Mouse (Mus musculus): Measurements from ENCODE around the gene Upk3a. TPM values are rescaled to one million over a fixed set of nuclear protein-coding genes. Genes with fewer than 3 reads are reported as not detected.

Upk3a gene
- polyA plus RNA-seq, 1 experiment from 2014 or later, result 12.6 TPM

DNA sequence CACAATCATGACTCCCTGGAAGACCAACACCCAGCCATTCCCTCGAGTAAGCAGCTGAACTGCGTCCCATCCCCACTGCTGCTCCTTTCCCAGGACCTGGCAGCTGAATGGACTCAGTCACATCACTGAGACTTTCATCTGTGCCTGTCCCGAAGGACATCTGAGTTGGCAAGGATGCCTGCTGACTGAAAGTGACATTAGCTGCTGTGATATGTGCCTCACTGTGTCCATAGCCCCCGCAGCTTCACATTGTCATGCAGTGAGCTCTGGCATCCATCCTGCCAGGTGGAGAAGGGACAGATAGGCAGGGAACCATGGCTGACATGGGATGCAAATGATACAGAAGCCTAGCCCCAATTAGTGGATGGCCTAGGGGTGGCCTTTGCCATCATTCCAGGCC is 38.2 kb downstream of the Upk3a start:
- WGBS, result 81% methylated on average over 4 of the region's 4 CpGs
- H3K9me3 ChIP-seq (ENCODE audit: control insufficient read depth, low read length), result no peaks in the 10 kb centered on the region
- no peak overlapping the region for H3K4me2 ChIP-seq (replicated peaks; ENCODE audit: low read depth, low read length)
- no peaks in the 10 kb centered on the region for H3K4me1 ChIP-seq (ENCODE audit: control insufficient read depth, insufficient read depth, low read length)
- no peak overlapping the region for H3K27ac ChIP-seq (ENCODE audit: low read depth, low read length)
- peaks cover 27% of the 10 kb centered on the region for H3K36me3 ChIP-seq (ENCODE audit: control insufficient read depth, insufficient read depth, low read length)
- ATAC-seq (ENCODE audit: low FRiP score, low TSS enrichment), result no peak
- no peak overlapping the region for H3K4me3 ChIP-seq (ENCODE audit: low read length)
- no peaks in the 10 kb centered on the region for H3K27me3 ChIP-seq (ENCODE audit: control insufficient read depth, insufficient read depth, low read length)
- H3K9ac ChIP-seq (ENCODE audit: low read depth, low read length), result no peak overlapping the region

- no peak overlapping the region for H3K4me2 ChIP-seq (replicated peaks; ENCODE audit: low read depth, low read length)
- no peak overlapping the region for H3K9ac ChIP-seq (ENCODE audit: low read depth, low read length)
- no peak for ATAC-seq (ENCODE audit: low FRiP score, low TSS enrichment)
- 96% methylated on average over 2 of the region's 2 CpGs for WGBS
- H3K27ac ChIP-seq (ENCODE audit: low read depth, low read length), result no peak overlapping the region
- H3K4me3 ChIP-seq (ENCODE audit: low read length), result no peak overlapping the region
- no peaks in the 10 kb centered on the region for H3K27me3 ChIP-seq (ENCODE audit: control insufficient read depth, insufficient read depth, low read length)
- no peaks in the 10 kb centered on the region for H3K4me1 ChIP-seq (ENCODE audit: control insufficient read depth, insufficient read depth, low read length)
- H3K36me3 ChIP-seq (ENCODE audit: control insufficient read depth, insufficient read depth, low read length), result peaks cover 19% of the 10 kb centered on the region; the same call in 1 of the 2 replicates
- no peaks in the 10 kb centered on the region for H3K9me3 ChIP-seq (ENCODE audit: control insufficient read depth, low read length)
These were observed 46.5 kb downstream of the Upk3a start for GRCm38 (mm10) chr15:85063421-85063820.

DNA sequence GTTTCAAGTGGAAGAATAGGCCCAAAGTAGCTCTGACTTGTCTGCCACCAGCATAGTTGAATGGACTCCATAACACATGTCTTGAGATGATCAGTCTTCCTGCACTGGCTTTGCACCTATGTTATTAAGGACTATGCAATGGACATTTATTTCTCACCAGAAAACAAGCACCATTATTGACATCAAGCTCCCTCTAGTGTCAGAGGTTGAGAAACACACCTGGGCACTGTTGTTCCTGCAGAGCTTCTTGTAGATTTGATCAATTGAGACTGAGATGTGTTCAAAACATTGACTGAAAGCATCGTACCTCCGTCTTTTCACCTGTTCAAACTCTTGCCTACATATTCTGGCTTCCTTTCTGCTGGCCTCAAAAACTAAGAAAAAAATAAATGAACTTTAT is 53.6 kb downstream of the Upk3a start:
- WGBS, result 30% methylated on average over 2 of the region's 2 CpGs
- H3K27ac ChIP-seq (ENCODE audit: low read depth, low read length), result no peak overlapping the region
- H3K4me1 ChIP-seq (ENCODE audit: control insufficient read depth, insufficient read depth, low read length), result no peaks in the 10 kb centered on the region
- H3K27me3 ChIP-seq (ENCODE audit: control insufficient read depth, insufficient read depth, low read length), result no peaks in the 10 kb centered on the region
- H3K4me2 ChIP-seq (replicated peaks; ENCODE audit: low read depth, low read length), result no peak overlapping the region
- H3K9me3 ChIP-seq (ENCODE audit: control insufficient read depth, low read length), result no peaks in the 10 kb centered on the region
- no peak for ATAC-seq (ENCODE audit: low FRiP score, low TSS enrichment)
- no peak overlapping the region for H3K9ac ChIP-seq (ENCODE audit: low read depth, low read length)
- H3K36me3 ChIP-seq (ENCODE audit: control insufficient read depth, insufficient read depth, low read length), result no peaks in the 10 kb centered on the region
- no peak overlapping the region for H3K4me3 ChIP-seq (ENCODE audit: low read length)

Other genes starting within 250 kb of the Upk3a start
- 1.1 and 1.8 TPM in 2 replicates for gene Phf21b, start 161.1 kb upstream of the Upk3a start, polyA plus RNA-seq (2014; fragmentation: Nextera tagmentation; extraction: Ambion mirVana)
- 0.60 and 0.74 TPM in 2 replicates for gene Gm29666, start 97.1 kb upstream of the Upk3a start, polyA plus RNA-seq (2014; fragmentation: Nextera tagmentation; extraction: Ambion mirVana)
- 23.8 and 50.8 TPM in 2 replicates for gene Nup50, start 93.7 kb upstream of the Upk3a start, polyA plus RNA-seq (2014; fragmentation: Nextera tagmentation; extraction: Ambion mirVana)
- 6.6 TPM in 2 replicates for gene 5031439G07Rik, start 28.6 kb upstream of the Upk3a start, polyA plus RNA-seq (2014; fragmentation: Nextera tagmentation; extraction: Ambion mirVana)
- 17.3 and 23.2 TPM in 2 replicates for gene Fam118a, start 11.8 kb downstream of the Upk3a start, polyA plus RNA-seq (2014; fragmentation: Nextera tagmentation; extraction: Ambion mirVana)
- gene Smc1b, start 114.8 kb downstream of the Upk3a start, polyA plus RNA-seq (2014; fragmentation: Nextera tagmentation; extraction: Ambion mirVana), result 0.19 and 0.22 TPM in 2 replicates
- gene Ribc2, start 114.9 kb downstream of the Upk3a start, polyA plus RNA-seq (2014; fragmentation: Nextera tagmentation; extraction: Ambion mirVana), result 0.19 and 0.69 TPM in 2 replicates
- 174 and 188 TPM in 2 replicates for gene Fbln1, start 188.8 kb downstream of the Upk3a start, polyA plus RNA-seq (2014; fragmentation: Nextera tagmentation; extraction: Ambion mirVana)